Mouse (Mus musculus) embryonic fibroblast, embryonic 13.5 days (primary cell): ENCODE measurements around the gene 1500015O10Rik. TPM values are rescaled to one million over a fixed set of nuclear protein-coding genes. Genes with fewer than 3 reads are reported as not detected.

Source experiments
- H3K27ac ChIP-seq: 2 replicates; pipeline ENCODE4 v1.5.1; 2012; ENCODE audit warnings: low read length, control low read depth, inconsistent platforms; ENCODE audit not compliant: insufficient read depth
- H3K4me1 ChIP-seq: 2 replicates; pipeline ENCODE4 v1.6.1; 2011; ENCODE audit warnings: low read length; ENCODE audit not compliant: control insufficient read depth, insufficient read depth
- H3K4me3 ChIP-seq: 2 replicates; pipeline ENCODE4 v1.5.1; 2011; ENCODE audit warnings: mild to moderate bottlenecking, control low read depth, low read length; ENCODE audit not compliant: insufficient read depth
- CTCF ChIP-seq: IDR thresholded peaks from 2 replicates; pipeline ENCODE4 v1.5.1; 2011; ENCODE audit warnings: mild to moderate bottlenecking, control low read depth, low read length, moderate library complexity, borderline replicate concordance; ENCODE audit not compliant: insufficient read depth
- POLR2A ChIP-seq: IDR thresholded peaks from 2 replicates; pipeline ENCODE4 v1.6.1; 2011; ENCODE audit warnings: low read depth, mild to moderate bottlenecking, control low read depth, low read length, moderate library complexity
- polyA plus RNA-seq: library from polyadenylated mRNA; stranded (reverse); fragments of >200 nt; gene quantifications from 2 replicates; pipeline ENCODE4 v1.2.4, GENCODE M21; 2011; ENCODE audit warnings: low read depth; ENCODE audit not compliant: missing spikeins, insufficient read length

1500015O10Rik gene
- polyA plus RNA-seq, 1 experiment = 42.8 TPM

DNA sequence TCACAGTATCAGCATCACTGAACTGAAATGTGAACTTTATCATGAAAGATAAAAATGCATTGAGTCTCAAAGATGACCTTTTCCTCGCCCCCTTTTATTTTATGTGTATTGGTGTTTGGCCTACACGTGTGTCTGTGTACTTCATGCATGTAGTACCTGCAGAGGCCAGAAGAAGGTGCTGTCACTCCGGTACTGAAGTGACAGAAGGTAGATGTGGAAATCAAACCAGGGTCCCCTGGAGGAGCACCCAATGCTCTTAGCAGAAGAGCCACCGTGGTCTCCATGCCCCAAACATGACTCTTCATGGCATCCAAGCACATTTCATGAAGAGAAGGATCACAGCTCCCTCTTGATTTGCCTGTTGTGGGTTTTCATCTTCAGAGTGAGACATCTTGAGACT lies 1.7 kb downstream of the 1500015O10Rik start:
- H3K4me1 ChIP-seq = peaks cover 12% of the 10 kb centered on the region
- no peak overlapping the region for H3K4me3 ChIP-seq
- H3K27ac ChIP-seq = peak overlapping the region; percentile 77
- TF ChIP-seq POLR2A = no peak
- no peak for TF ChIP-seq CTCF

DNA sequence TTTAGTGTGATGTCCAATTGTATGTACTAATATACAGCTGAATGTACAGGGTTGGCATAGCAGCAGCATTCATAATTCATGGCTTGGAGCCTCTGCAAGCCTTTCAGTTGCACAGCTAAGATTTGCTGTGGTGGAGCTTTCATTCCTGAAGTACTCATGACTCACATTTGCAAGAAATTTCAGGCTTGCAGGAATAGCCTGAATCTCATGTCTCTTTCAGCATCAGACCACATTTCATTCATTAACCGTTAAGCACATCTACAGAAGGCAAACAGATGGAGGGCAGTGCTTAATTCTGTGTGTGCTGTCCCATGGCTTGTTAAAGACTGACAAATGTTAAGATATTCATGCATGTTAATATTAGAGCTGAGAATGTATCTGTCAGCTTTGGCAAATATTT lies 2.3 kb downstream of the 1500015O10Rik start:
- Histone ChIP-seq H3K4me1 (peaks cover 12% of the 10 kb centered on the region), H3K4me3 (no peak overlapping the region), H3K27ac (peak overlapping the region; percentile 77)
- TF ChIP-seq CTCF (no peak), POLR2A (peak; percentile 32; the same call in 1 of the 2 replicates)

DNA sequence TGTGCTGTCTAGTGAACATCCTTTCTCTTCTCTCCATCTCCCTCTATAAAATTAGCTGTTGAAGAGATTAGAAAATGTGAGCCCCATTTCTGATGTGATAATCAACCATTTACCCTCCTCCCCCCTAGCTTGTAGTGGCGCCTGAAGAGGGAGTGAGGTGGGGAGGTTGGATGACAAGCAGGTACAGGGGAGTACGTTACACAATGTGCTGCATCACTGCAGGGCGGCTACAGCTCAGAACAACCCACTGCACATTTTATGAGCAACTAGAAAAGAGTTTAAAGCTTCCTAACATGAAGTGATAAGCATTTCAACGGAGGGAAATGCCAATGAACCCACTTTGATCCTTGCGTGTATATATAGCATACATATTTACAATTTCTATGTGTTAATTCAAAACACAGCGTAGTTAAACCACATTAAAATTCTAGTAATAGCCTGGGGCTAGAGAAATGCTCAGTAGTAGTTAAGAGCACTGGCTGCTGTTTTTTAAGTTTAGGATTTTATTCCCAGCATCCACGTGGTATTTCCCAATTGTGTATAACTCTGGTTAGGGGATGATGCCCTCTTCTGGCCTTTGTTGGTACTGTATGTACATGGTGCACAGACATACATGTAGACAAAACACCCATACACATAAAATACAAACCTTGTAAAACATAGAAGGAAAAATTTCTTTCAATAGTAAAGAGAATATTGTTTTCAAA lies 7.6 kb downstream of the 1500015O10Rik start:
- H3K27ac ChIP-seq = no peak overlapping the region
- TF ChIP-seq CTCF = no peak
- no peak for TF ChIP-seq POLR2A

GRCm38 (mm10) chr1:43738519-43738894 lies 8.1 kb downstream of the 1500015O10Rik start:
- TF ChIP-seq POLR2A (no peak), CTCF (no peak)
- H3K4me1 ChIP-seq = peaks cover 5% of the 10 kb centered on the region
- no peak overlapping the region for H3K4me3 ChIP-seq

More for the DNA sequence above, 7.6 kb downstream of the 1500015O10Rik start:
- peaks cover 7% of the 10 kb centered on the region for H3K4me1 ChIP-seq
- H3K4me3 ChIP-seq = no peak overlapping the region

DNA sequence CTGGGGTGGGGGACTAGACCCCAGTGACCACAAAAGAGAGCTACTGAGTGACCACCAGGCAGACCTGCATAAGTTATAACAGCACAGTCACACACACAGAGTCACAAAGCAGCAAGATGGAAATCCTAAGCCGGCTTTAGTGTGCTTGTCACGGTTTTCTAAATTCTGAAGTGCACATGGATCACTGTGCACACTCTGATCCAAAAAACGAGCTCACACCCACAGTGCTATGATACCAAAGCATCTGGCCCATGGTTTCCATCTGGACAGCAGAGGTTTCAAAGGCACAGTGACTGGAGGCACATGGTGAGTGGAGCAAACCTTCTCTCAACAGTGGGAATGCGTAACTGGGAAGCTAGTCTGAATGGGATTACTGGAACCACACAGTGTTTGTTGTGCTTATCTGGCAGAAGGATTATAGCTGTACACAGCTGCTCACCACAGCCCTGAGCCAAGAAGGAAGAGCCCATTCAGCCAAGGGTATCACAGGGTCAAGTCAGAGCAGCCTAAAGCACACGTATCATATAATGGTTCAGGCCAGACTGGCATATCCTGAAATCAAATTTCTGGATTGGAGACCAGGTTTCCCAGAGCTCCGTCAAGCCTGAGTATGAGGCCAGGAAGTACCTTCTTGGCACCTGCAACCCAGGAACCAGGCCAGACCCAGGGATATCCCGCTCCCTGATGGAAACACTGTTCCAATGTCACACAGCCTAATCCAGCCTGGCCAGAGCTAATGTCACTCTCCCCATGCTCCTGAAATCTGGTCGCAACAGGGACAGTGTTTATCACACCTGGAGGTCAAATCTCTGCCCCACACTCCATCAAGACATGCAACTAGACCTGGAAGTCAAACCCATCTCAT lies 24.3 kb downstream of the 1500015O10Rik start:
- TF ChIP-seq CTCF (no peak), POLR2A (no peak)
- H3K27ac ChIP-seq = no peak overlapping the region
- H3K4me3 ChIP-seq = no peak overlapping the region
- H3K4me1 ChIP-seq = no peaks in the 10 kb centered on the region

More at GRCm38 (mm10) chr1:43738519-43738894, 8.1 kb downstream of the 1500015O10Rik start:
- no peak overlapping the region for H3K27ac ChIP-seq

DNA sequence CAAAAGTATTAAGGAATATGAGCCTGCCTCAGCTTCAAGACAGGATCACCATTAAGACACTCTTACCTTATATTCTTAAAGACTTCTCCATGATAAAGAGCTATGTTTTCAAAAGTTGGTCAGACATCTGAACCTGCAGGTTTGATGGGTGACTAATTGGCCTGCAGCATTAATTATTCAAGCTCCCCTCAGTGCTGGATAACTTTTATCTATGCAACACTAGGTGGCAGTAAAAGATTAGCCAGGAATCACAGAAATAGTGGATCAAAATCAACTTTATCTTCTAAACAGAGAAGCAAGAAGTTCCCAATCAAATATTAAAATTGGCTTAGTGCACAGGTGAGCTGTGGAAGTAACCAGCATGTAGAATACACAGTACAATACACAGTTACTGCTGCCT lies 29.7 kb downstream of the 1500015O10Rik start:
- no peak overlapping the region for H3K27ac ChIP-seq
- no peak for TF ChIP-seq CTCF
- TF ChIP-seq POLR2A = no peak
- no peaks in the 10 kb centered on the region for H3K4me1 ChIP-seq
- H3K4me3 ChIP-seq = no peak overlapping the region

DNA sequence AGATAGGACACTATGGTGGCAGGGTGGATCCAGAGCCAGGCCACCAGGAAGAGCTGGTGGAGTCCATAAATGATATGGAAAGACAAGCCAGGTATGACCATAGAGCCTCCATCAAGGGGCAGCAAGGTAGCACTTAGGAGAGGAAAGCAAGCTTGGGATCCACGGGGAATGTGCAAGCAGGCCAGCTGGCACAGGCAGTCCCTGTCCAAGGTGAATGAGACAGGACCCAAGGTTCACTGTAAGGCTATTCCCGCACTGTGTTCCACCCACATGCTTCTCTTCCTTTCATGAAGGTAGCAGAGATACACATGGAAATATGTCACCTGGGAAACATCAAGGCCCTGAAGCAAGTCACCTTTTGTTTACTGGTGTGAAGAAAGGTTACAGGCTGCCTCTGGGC lies 34.1 kb downstream of the 1500015O10Rik start:
- no peak overlapping the region for H3K27ac ChIP-seq
- TF ChIP-seq CTCF = no peak
- TF ChIP-seq POLR2A = no peak
- no peak overlapping the region for H3K4me3 ChIP-seq
- 0 out of 2 replicates have a peak, but pooled peaks cover 5% of the 10 kb centered on the region for H3K4me1 ChIP-seq

- H3K4me3 ChIP-seq = no peak overlapping the region
- no peak overlapping the region for H3K27ac ChIP-seq
- 0 out of 2 replicates have a peak, but pooled peaks cover 5% of the 10 kb centered on the region for H3K4me1 ChIP-seq
- TF ChIP-seq POLR2A = no peak
- no peak for TF ChIP-seq CTCF
These were observed 35.9 kb downstream of the 1500015O10Rik start for GRCm38 (mm10) chr1:43766328-43766727.

DNA sequence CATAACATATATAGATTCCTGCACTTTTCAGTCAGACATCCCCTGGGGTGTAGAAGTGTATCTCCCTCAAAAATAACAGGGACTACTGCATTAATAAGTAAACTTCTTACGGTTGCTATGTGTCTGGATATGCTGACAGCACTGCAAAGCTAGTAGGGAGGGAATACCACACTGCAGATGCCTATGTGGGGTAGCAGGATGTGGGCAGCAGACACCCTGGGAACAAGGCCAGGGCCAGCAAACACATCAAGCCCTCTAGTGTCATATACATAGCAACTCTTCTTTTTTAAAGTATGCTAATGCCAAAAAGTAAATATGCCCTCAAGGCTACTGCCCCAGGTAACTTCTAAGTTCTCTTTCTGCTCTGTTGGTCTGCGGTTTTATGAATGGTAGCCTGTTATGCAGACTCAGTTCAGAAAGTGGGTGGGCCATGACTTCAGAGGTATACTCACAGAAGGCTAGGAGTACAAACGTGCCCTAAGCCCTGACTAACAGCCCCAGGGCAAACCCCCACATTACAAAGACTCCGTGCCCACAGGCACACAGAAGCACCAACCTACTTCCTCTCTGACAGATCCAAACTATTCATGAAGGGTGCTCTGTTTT lies 38.1 kb downstream of the 1500015O10Rik start:
- no peak overlapping the region for H3K4me3 ChIP-seq
- 0 out of 2 replicates have a peak, but pooled peaks cover 5% of the 10 kb centered on the region for H3K4me1 ChIP-seq
- TF ChIP-seq CTCF (no peak), POLR2A (no peak)
- H3K27ac ChIP-seq = no peak overlapping the region
